Mouse (Mus musculus): ENCODE data around the gene Pth2.
"Not testable (repeated sequence)": the region's sequence is repeated elsewhere in the genome, so short reads cannot be mapped to it uniquely, and the experiment has no call there.

The Pth2 gene

DNA sequence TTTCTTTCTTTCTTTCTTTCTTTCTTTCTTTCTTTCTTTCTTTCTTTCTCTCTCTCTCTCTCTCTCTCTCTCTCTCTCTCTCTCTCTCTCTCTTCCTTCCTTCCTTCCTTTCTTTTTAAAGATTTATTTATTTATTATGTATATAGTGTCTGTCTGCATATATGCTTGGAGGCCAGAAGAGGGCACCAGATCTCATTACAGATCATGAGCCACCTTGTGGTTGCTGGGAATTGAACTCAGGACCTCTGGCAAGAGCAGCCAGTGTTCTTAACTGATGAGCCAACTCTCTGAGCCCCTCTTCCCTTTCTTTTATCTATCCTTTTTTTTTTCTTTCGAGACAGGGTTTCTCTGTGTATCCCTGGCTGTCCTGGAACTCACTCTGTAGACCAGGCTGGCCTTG, 7.0 kb upstream of the Pth2 start:
- not testable (repeated sequence) for DNase-seq (ENCODE audit: low spot score in 2 of 2)

DNA sequence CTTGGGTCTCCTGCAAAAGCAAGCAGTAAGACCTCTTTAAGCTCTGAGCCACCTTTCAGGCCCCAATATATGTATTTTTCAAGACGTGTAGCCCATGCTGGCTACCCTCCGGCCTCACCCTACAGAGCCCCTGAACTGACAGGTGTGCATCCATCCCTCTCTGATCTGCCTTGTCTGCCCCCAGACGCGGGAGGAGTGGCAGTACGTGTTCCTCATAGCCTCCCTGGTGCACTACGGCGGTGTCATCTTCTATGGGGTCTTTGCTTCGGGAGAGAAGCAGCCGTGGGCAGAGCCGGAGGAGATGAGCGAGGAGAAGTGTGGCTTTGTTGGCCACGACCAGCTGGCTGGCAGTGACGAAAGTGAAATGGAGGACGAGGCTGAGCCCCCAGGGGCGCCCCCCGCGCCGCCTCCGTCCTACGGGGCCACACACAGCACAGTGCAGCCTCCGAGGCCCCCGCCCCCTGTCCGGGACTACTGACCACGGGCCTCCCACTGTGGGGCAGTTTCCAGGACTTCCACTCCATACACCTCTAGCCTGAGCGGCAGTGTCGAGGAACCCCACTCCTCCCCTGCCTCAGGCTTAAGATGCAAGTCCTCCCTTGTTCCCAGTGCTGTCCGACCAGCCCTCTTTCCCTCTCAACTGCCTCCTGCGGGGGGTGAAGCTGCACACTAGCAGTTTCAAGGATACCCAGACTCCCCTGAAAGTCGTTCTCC, 6.1 kb upstream of the Pth2 start:
- no peak for DNase-seq (ENCODE audit: low spot score in 2 of 2)

DNA sequence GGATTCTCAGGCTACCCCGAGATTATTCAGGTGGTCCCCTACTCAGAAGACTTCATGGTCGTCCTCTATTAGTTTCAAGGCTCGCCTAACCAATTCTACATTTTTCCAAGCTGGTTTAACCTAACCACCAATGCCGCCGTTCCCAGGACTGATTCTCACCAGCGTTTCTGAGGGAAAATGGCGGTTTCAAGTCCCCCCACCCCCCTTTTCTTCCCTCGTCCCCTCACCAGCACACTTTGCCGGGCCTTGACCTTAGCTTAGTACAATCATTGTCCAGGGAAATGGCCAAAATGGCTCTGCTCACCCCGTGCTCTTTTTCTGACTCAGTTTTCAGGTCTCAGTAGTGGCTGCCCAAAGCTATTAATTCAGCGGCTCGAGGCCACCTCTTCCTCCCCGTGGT, 5.4 kb upstream of the Pth2 start:
- no peak for DNase-seq (ENCODE audit: low spot score in 2 of 2)

DNA sequence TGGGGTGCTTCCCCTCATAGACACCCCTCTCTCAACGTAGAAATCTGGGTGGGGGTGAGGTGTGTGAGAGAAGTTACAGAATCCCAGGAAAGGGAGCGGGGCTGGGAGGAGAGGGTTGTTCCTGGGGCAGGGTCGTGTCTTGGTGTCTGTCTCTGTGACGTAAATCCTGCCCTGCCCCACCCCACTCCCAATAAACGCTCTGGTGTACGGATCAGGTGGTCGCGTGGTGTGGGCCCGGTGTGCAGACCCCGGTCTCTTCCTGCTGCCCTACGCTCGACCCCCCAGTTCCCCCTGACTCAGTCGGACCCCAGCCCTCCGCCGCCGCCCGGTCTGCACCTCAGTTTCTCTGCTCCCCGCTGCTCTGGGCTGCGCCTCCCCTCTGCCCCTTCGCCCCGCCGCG, 4.9 kb upstream of the Pth2 start:
- DNase-seq (ENCODE audit: low spot score in 2 of 2), result no peak

DNA sequence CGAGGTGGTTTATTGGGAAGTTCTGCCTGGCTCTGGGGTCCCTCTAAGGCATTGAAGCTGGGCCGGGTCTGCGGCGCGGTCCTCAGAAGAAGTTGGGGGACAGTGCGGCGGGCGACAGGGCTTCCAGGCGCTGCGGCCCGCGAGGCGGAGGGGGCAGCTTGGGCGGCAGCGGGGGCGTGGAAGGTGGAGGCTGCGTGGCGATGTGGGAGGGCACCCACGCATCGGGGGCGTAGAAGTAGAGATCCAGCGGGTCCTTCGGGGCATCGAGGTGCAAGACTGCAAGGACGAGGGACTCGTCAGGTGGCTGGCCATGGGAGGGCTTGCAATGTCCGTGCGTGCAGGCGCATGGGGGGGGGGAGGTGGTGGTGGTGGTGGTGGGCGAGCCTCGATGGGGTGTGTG, 4.4 kb upstream of the Pth2 start:
- no peak for DNase-seq (ENCODE audit: low spot score in 2 of 2)

DNA sequence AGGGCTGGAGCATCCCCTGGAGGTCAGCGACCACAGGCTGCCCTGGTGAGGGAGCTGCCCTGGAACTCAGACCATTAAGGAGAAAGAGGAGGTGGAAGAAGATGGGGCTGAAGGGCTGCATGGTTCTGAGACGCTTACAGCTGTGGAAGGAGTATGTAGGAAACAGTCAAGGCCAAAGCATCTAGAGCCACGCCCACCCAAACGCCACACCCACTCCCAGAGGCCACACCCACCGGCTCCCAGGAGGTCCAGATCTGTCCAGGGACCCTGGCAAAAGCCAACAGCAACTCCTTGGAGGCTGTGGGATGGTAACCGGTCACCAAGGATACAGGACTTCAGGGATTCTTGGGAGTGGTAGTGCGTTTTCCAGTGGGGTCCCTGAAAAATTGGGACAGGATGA, 2.2 kb upstream of the Pth2 start:
- no peak for DNase-seq (ENCODE audit: low spot score in 2 of 2)

DNA sequence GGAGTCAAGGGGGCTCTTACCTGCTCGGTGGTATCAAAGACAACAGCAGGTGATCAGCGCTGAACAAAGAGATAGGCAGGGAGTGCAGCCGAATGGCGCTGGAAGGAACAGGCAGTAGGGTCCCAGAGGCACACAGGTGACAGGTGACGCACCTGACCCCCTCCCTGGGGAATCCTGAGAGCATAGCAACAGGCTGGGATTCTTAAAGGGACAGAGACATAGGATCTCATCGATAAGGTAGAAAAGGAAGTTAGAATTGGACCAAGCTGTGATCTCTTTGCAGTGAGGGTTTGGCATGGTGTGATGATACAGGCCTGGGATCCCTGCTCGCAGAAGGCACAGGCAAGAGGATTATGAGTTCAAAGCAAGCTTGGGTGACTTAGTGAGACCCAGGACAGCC, 1.3 kb upstream of the Pth2 start, which contains the start of gene Gfy:
Gfy (minus strand) TSS at position 101 of the 400 bp plus-strand sequence.
- DNase-seq (ENCODE audit: low spot score in 2 of 2), result no peak

DNA sequence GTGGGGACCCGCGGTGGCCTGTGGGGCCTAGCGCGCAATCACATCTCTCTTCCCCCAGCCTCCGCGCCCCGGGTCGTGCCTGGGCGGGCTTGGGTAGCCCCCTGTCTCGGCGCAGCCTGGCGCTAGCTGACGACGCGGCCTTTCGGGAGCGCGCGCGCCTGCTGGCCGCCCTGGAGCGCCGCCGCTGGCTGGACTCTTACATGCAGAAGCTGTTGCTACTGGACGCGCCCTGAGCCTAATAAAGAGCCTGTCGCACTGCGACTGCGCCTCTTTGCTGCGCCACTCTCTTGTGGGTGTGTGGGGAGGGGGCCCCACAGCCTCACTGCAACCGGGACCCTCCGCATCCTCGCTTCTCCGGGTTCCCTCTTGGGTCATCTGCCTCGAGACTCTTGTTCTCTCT, 745 bp downstream of the Pth2 start:
- no peak for DNase-seq (ENCODE audit: low spot score in 2 of 2)

DNA sequence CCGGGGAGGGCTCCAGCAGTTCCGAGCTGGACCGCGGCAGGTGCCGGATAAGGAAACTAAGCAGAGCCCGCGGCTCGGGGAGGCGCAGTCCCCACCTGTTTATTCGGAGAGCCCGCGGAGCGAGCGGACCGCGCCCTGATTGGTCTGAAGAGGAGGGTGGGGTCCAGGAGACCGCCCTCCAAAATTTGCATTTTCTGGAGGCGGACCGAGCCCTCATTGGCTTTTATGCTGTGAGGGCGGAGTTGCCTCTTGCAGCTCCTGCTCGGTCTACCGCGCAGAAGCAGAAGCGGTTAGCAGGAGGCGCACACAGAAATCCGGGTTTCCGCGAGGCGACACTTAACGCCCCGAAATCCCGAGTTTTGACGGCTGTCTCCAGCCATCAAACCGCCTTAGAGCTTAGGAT, 1.4 kb downstream of the Pth2 start:
- DNase-seq (ENCODE audit: low spot score in 2 of 2), result peak; percentile 67 to 69

DNA sequence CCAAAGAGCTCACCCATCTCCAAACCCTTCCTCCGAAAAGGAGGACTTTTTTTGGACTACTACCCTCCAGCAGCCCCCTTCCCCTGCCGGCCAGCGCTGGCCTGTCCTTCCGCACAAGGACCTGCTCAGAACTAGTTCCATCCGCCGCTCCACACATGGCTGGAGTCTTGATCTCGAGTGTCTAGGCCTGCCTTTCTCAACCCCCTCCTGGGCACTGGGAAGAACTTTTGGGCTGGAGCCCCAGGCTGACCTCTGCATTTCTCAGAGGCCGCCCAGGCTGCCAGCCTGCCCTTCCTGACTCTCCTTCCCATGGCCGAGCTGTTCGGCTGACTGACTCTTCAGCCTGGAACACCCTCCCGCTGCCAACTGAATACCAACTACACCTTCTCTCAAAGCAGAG, 1.8 kb downstream of the Pth2 start:
- DNase-seq (ENCODE audit: low spot score in 2 of 2), result no peak

DNA sequence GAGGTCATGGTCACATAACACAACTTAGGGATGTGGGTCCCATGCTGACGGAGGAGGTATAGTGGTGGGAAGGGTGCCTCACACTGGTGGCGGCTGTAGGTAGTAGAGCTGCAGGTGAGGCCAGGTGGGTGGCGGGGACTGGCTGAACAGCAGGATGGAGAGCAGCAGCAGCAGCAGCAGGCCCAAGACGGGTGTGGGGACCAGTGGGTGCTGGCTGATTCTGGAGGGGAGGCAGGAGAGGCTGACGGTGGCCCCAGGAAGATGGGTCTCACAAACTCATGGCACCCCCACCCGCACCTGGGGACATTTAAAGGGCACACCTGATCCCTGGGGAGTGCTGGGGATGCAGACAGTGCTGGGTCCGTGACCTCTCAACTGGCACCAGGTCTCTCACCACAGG, 2.9 kb downstream of the Pth2 start:
- DNase-seq (ENCODE audit: low spot score in 2 of 2), result no peak

DNA sequence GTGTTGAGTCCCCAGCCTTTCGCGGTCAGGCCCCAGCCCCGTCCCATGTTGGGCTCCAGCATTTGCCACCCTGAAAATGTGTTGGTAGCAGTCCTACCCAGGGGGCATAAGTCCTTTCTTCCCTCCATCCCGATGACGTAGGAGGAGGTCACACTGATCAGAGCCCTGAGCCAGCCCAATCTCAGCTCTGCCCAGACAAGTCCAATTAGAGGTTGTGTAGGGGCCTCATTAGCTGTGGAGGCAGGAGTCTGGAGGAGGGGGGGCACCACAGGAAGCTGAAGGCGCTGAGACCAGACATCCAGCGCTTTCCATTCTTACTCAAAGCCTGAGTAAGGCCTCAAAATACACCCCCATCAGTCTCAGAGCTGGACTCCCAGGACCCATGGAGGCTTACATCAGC, 5.1 kb downstream of the Pth2 start:
- no peak for DNase-seq (ENCODE audit: low spot score in 2 of 2)

DNA sequence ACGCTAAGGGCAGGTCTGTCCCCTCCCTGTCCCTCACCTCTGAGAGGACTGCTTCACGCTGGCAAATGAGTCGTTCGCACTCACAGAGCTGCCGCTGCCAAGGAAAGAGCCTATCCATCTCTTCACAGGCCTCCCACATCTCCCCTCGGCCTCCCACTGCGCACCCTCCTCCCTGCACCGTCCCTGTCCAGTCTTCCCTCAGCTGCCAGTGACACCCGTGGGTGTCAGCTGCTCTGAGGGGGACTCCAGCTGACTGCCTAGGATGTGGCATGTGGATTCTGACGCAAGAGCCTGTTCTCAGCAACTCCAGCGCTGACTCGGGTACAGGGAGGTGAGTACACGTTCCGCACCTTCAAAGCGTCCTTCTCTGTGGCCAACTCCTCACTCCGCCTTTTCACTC, 8.8 kb downstream of the Pth2 start:
- DNase-seq (ENCODE audit: low spot score in 2 of 2), result peak in 1 of 2 experiments; percentile 4

DNA sequence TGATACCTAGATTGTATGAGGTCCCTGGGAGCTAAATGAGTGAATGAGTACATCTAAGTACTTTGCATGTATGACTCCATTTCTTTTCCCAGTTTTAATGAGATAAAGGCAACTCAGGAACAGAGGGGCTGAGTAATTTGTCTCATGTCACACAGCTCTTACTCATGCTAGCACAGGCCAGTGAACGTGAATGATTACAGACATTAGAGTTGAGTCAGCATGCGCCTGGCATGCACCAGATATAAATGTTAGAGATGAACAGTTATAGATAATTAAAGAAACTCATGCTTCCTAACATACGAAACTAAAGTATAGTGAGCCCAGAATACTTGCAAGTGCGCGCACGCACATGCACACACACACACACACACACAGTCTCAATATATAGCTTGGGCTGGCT, 9.4 kb downstream of the Pth2 start:
- DNase-seq (ENCODE audit: low spot score in 2 of 2), result no peak

DNA sequence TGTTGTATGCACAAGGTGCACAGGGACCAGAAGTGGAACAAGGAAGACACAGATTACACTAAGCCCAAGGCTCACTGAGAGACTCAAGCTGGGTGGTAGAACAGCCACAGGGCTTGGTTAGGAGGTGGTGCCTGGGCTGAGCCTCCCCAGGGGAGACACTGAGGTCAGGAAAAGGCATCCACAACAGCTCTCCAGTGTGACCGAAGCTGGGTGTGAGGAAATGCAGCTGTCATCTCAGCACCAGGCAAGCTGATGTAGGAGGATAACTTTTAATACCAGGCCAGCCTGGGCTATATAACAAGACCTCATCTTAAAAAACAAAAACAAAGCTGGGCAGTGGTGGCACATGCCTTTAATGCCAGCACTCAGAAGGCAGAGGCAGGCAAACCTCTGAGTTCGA, 10.4 kb downstream of the Pth2 start:
- no peak for DNase-seq (ENCODE audit: low spot score in 2 of 2)

DNA sequence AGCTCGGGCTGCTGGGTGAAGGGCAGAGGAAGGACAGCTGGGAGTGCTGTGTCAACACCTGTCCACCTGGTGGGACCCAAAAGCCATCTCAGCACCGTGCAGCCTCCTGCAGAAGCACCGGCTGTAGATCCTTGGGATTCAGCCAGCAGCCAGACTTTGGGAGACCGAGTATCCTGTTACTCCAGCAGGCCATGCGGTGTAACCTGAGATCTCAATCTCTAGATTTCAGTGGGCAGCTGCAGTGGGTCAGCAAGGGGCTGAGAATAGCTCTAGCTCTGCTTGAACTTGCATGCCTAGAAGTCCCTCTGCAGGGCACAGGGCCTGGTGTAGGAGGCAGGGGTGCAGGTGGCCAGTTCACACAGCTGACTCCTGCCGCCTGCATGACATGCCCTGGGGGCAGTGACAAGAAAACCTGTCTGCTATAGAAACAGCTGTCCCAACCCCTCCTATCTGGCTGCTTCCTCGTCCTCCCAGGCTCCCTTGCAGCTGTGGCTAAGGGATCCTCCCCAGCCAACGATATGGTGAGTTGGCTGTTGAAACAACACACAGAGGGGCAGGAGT, 11.1 kb downstream of the Pth2 start:
- DNase-seq (ENCODE audit: low spot score in 2 of 2), result no peak

DNA sequence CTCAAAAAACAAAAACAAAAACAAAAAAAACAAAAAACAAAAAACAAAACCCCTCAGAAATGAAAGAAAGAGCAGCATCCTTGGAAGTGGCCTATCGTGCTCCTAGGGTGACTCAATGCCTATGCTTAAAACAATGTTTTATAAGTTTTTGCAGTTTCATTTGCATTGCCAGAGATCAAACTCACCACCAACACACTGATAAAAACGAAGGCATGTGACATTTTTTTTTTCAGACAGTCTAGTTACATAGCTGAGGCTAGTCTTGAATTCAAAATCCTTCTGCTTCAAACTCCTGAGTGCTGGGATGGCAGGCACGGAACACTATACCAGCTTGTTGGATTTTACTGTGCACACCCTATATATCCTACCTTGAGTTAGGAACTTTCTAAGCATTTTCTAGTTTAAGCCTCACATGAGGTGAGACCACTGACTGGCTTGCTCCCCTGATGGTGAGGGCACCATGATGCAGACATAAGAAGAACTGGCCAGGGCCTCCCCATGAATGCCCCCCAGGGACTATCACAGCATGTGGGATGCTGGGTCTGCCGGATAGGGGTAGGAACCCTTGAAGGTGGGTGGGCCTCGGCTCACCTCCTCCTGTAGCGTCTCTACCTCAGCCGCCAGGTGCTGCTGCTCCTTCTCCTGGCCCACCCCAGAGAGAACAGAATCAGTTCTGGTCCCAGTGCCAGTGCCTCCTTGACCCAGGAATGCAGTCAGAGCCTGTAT, 12.0 kb downstream of the Pth2 start:
- no peak for DNase-seq (ENCODE audit: low spot score in 2 of 2)

DNA sequence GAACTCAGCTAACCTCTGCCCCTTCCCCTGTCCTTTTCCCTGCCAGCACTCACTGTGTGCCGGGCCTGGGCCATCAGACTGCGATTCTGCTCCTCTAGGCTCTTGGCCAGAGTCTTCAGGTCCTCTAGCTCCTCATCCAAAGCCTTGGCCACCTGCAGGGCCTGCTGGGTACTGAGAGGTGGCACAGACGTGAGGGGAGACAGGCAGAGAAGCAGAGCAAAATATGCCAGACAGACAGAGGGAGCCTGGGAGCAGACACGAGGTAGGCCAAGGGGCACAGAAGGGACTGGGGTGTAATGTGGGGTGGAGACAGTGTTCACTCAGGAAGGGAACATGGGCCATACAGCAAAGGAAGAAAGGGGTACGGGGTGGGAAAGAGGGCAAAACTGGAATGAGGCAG, 12.6 kb downstream of the Pth2 start:
- DNase-seq (ENCODE audit: low spot score in 2 of 2), result no peak

DNA sequence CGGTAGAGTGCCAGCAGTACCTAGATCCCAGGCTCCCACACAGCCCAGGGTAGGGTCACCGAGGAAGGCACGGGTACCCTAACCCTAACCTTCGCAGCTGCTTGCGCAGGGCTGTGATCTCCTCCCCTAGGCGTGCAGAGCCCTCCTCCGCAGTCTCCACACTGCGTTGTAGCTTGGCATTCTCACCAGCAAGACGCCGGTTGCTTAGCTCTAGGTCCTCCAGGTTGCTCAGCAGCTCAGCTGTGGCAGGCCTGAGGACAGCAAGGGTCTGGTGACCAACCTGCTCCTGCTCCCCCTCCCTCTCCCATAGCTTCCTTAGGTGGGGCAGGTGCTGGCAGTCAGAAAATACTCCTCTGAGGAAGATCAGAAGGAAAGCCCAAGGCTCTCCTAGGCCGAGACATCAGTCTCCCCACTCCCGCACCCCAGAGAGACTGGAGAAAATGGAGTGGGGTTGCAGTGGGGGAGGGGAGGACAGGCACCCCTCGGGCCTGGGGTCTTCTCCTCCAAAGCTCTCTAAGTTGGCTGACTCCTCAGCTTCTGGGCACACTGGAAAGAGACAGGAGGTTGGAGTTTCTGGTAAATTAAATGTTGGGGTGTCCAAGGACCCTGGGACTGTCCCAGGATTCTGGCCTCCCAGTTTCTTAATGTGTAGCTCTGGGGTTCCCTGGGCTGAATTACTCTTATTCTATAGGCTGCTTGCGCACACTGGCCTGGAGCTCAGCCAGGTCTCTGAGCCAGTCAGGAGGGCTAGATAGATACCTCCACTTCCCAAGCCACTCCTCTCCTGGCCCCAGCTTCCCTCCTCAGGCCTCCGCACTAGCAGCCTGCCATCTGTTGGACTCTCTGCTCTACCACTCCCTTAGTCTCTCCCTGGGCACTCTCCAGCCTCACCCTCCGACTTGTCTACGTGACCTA, 13.3 kb downstream of the Pth2 start:
- no peak for DNase-seq (ENCODE audit: low spot score in 2 of 2)

DNA sequence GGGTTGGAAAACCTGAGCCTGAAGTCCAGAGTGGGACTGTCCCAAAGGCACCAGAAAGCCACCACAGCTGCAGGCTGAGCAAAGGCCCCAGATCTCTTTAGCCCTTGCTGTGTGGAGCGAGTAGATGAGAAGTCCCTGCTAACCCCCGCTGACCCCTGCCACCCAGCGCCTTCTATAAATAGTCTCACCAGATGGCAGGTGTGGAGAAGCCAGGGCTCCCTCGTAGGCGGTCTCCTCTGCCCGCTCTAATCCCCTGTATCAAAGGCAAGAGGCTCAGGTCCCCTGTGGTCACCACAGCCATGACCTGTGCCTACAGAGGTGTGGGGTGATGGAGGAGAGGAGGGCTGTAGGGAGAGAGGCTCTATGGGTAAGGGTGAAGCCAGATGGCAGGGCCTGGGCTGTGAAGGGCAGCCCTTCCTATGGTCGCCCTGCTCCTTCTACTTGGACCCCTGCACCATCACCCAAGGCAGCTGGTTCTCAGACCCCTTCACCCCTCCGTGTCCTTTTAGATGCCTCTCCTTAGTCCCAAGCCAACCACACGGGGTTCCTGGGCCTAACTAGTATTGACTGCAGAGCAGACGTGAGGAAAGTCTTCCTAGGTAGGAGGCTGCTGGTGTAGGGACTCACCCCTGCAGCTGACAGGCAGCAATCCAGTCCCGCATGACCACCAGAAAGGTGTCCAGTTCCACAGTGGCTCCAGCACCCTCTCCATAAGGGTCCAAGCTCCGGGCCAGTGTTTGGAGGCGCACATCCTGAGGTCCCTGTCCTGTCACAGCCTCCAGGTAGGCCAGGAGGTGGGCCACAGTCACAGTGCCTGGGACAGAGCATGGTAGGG, 14.8 kb downstream of the Pth2 start:
- no peak for DNase-seq (ENCODE audit: low spot score in 2 of 2)

DNA sequence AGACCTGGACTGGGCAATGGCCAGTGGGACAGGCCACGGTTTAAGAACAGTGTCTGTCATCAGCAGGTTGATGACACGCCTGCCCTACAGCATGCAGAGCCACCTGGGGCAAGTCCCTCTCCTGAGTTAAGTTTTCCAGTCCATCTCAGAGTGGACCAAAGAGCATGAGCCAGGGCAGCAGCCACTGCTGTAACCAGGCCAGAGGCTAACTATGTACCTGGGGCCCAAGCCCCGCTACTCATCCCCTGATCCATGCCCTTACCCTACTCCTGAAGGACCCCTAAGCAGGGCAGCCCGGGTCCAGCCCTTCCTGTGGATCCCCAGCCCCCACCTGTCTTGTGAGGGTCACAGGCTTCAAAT, 15.4 kb downstream of the Pth2 start:
- DNase-seq (ENCODE audit: low spot score in 2 of 2), result no peak

All from frontal cortex, postnatal 25 days (tissue).